20 mouse cellular contexts compared by ENCODE assay signal in the genomic region with DNA sequence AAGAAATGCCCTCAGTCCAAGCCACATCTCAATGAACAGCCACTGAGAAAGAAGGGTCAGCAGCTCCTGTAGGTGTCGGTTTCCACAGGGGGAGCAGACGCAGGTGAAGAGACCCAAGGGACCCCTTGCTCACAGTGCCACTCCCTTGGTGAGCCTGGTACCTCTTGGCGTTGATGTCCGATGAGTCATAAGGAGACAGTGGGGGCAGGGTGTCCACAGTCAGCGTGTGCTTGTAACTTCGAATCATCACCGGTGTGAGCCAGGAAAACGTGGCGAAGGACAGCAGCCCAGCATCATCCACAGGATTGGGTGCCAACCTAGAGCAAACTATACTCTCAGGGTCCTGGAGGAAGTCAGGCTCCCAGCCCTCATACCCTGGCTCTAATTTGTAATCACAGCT. TPM values are rescaled to one million over a fixed set of nuclear protein-coding genes. Genes with fewer than 3 reads are reported as not detected.
"Had no signal": no experiment of that assay in that cellular context is flagged by ENCODE, and none has a peak within 500 bp of the region (broad histone marks: within the 10 kb centered on the region; RNA-seq: fewer than 3 reads in every experiment).

No protein-coding gene starts in this region.

- H3K27ac ChIP-seq: limb, embryonic 12.5 days; limb, embryonic 15.5 days; liver, embryonic 12.5 days; liver, embryonic 15.5 days; lung, embryonic 15.5 days; neural tube, embryonic 13.5 days; stomach, embryonic 15.5 days had no signal

- ATAC-seq: liver, embryonic 12.5 days had no signal

- DNase-seq: kidney, adult 18-20 months; kidney, adult 9 months; kidney, postnatal 14 days; kidney, postnatal 4 days; left cerebral cortex, postnatal 4 days; lung, adult 18-20 months; lung, postnatal 10 days; lung, postnatal 36 days; midbrain, embryonic 14.5 days; retina, postnatal 1 day; right cerebral cortex, postnatal 25 days; spleen, adult 18-20 months; thymus, postnatal 25 days had no signal

- H3K36me3 ChIP-seq: limb, embryonic 12.5 days; limb, embryonic 15.5 days; liver, embryonic 12.5 days; liver, embryonic 15.5 days; lung, embryonic 15.5 days; neural tube, embryonic 13.5 days; stomach, embryonic 15.5 days had no signal

- H3K27me3 ChIP-seq: limb, embryonic 12.5 days; limb, embryonic 15.5 days; liver, embryonic 12.5 days; liver, embryonic 15.5 days; lung, embryonic 15.5 days; neural tube, embryonic 13.5 days; stomach, embryonic 15.5 days had no signal

- H3K4me1 ChIP-seq: liver, embryonic 12.5 days; liver, embryonic 15.5 days; lung, embryonic 15.5 days; neural tube, embryonic 13.5 days; stomach, embryonic 15.5 days had no signal

- H3K4me3 ChIP-seq: limb, embryonic 12.5 days; limb, embryonic 15.5 days; liver, embryonic 12.5 days; liver, embryonic 15.5 days; lung, embryonic 15.5 days; neural tube, embryonic 13.5 days; stomach, embryonic 15.5 days had no signal

- H3K9me3 ChIP-seq: limb, embryonic 12.5 days; limb, embryonic 15.5 days; liver, embryonic 12.5 days; liver, embryonic 15.5 days; lung, embryonic 15.5 days; neural tube, embryonic 13.5 days; stomach, embryonic 15.5 days had no signal

RNA-seq across cellular contexts. Expression of a gene that starts 16.8 kb away (rescaled TPM):
- polyA plus RNA-seq: liver, embryonic 12.5 days; liver, embryonic 15.5 days had no signal
